Mouse (Mus musculus): Measurements from ENCODE around the gene Fat3. TPM values are rescaled to one million over a fixed set of nuclear protein-coding genes. Genes with fewer than 3 reads are reported as not detected.

The Fat3 gene
- 16.1 and 16.8 TPM in 2 replicates for polyA plus RNA-seq (2014; fragmentation: Nextera tagmentation; extraction: Ambion mirVana)

- no peaks in the 10 kb centered on the region for H3K36me3 ChIP-seq (ENCODE audit: control insufficient read depth, insufficient read depth, low read length)
- H3K27me3 ChIP-seq (ENCODE audit: control insufficient read depth, insufficient read depth, low read length), result no peaks in the 10 kb centered on the region
- H3K9ac ChIP-seq (ENCODE audit: low read length), result peak within 1 kb of the TSS; percentile 76
- under 1% methylated on average over 21 of the region's 21 CpGs for WGBS
- DNase-seq (ENCODE audit: low spot score), result peak; percentile 69
- peak; percentile 10 for ATAC-seq (ENCODE audit: insufficient read depth, low FRiP score, low TSS enrichment)
- H3K27ac ChIP-seq (ENCODE audit: low read depth, low read length), result peak within 1 kb of the TSS; percentile 62
- peak within 1 kb of the TSS; percentile 66 for H3K4me2 ChIP-seq (ENCODE audit: low read depth)
- H3K9me3 ChIP-seq (ENCODE audit: control insufficient read depth, low read length), result no peaks in the 10 kb centered on the region
- H3K4me3 ChIP-seq (ENCODE audit: low read depth, low read length), result peak within 1 kb of the TSS; percentile 68
- H3K4me1 ChIP-seq (ENCODE audit: control insufficient read depth, insufficient read depth, low read length), result peaks cover 5% of the 10 kb centered on the region; the same call in 1 of the 2 replicates
Measured at GRCm38 (mm10) chr9:16501186-16501711, at the start of gene Fat3. Fat3 (minus strand) TSS chr9:16501285.

- H3K4me3 ChIP-seq (ENCODE audit: low read depth, low read length), result no peak overlapping the region
- no peaks in the 10 kb centered on the region for H3K27me3 ChIP-seq (ENCODE audit: control insufficient read depth, insufficient read depth, low read length)
- no peak overlapping the region for H3K4me2 ChIP-seq (ENCODE audit: low read depth)
- H3K4me1 ChIP-seq (ENCODE audit: control insufficient read depth, insufficient read depth, low read length), result no peaks in the 10 kb centered on the region
- no peak overlapping the region for H3K9ac ChIP-seq (ENCODE audit: low read length)
- WGBS, result 42% methylated on average over 1 of the region's 1 CpGs
- no peaks in the 10 kb centered on the region for H3K36me3 ChIP-seq (ENCODE audit: control insufficient read depth, insufficient read depth, low read length)
- ATAC-seq (ENCODE audit: insufficient read depth, low FRiP score, low TSS enrichment) (no peak), DNase-seq (ENCODE audit: low spot score) (no peak)
- H3K9me3 ChIP-seq (ENCODE audit: control insufficient read depth, low read length), result no peaks in the 10 kb centered on the region
- H3K27ac ChIP-seq (ENCODE audit: low read depth, low read length), result no peak overlapping the region
Measured at GRCm38 (mm10) chr9:16532884-16533283, 31.8 kb upstream of the Fat3 start.

DNA sequence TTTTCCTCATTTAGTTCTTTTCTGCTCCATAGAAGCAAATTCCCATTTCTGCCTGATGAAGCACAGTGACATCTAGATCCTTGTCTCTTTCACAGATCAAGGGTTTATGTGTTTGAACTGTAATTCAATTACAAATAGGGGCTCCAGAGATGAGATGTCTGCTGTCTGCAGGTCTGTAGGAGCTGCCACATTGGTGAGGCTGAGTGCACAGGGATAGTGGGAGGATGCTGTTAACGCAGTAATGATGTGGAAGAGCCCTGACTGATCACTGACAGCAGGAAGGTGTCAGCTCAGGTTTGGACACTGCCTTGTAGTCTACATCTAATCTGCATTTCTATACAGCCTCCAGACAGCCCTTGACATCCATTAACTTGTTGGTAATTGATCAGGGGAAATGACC lies 16.5 kb upstream of the Fat3 start:
- no peak overlapping the region for H3K27ac ChIP-seq (ENCODE audit: low read depth, low read length)
- ATAC-seq (ENCODE audit: insufficient read depth, low FRiP score, low TSS enrichment), result no peak
- no peak overlapping the region for H3K4me3 ChIP-seq (ENCODE audit: low read depth, low read length)
- H3K36me3 ChIP-seq (ENCODE audit: control insufficient read depth, insufficient read depth, low read length), result no peaks in the 10 kb centered on the region
- DNase-seq (ENCODE audit: low spot score), result no peak
- no peaks in the 10 kb centered on the region for H3K9me3 ChIP-seq (ENCODE audit: control insufficient read depth, low read length)
- 57% methylated on average over 1 of the region's 1 CpGs for WGBS
- H3K4me1 ChIP-seq (ENCODE audit: control insufficient read depth, insufficient read depth, low read length), result no peaks in the 10 kb centered on the region
- H3K9ac ChIP-seq (ENCODE audit: low read length), result no peak overlapping the region
- no peak overlapping the region for H3K4me2 ChIP-seq (ENCODE audit: low read depth)
- no peaks in the 10 kb centered on the region for H3K27me3 ChIP-seq (ENCODE audit: control insufficient read depth, insufficient read depth, low read length)

GRCm38 (mm10) chr9:16512005-16512404 lies 10.9 kb upstream of the Fat3 start:
- Histone ChIP-seq H3K9me3 (ENCODE audit: control insufficient read depth, low read length) (no peaks in the 10 kb centered on the region), H3K4me2 (ENCODE audit: low read depth) (no peak overlapping the region), H3K36me3 (ENCODE audit: control insufficient read depth, insufficient read depth, low read length) (no peaks in the 10 kb centered on the region), H3K4me1 (ENCODE audit: control insufficient read depth, insufficient read depth, low read length) (no peaks in the 10 kb centered on the region), H3K9ac (ENCODE audit: low read length) (no peak overlapping the region), H3K27ac (ENCODE audit: low read depth, low read length) (no peak overlapping the region), H3K4me3 (ENCODE audit: low read depth, low read length) (no peak overlapping the region), H3K27me3 (ENCODE audit: control insufficient read depth, insufficient read depth, low read length) (no peaks in the 10 kb centered on the region)
- ATAC-seq (ENCODE audit: insufficient read depth, low FRiP score, low TSS enrichment), result no peak
- DNase-seq (ENCODE audit: low spot score), result no peak
- WGBS, result 6% methylated on average over 1 of the region's 1 CpGs

DNA sequence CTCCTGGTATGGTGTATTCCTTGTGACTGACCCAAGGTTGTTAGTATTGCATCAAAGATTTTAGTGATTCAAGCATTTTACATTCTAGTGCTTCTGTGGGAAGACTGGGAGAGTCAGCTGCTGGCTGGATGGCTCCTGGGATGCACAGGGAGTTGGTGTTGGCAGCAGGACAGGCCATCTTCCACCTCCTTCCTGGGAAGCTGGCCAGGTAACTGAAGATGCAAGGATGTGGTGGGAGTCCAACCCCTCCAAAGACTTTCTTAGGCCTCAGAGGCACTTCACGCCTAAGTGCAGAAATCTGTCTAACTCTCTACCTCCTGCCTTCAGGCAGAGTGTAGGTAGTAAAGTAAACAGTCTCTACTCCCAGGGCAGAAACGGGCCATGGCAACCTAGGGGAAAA lies 2.7 kb upstream of the Fat3 start:
- Histone ChIP-seq H3K4me3 (ENCODE audit: low read depth, low read length) (no peak overlapping the region), H3K9me3 (ENCODE audit: control insufficient read depth, low read length) (no peaks in the 10 kb centered on the region), H3K27me3 (ENCODE audit: control insufficient read depth, insufficient read depth, low read length) (no peaks in the 10 kb centered on the region), H3K9ac (ENCODE audit: low read length) (no peak overlapping the region), H3K4me2 (ENCODE audit: low read depth) (no peak overlapping the region), H3K27ac (ENCODE audit: low read depth, low read length) (no peak overlapping the region), H3K36me3 (ENCODE audit: control insufficient read depth, insufficient read depth, low read length) (no peaks in the 10 kb centered on the region), H3K4me1 (ENCODE audit: control insufficient read depth, insufficient read depth, low read length) (peaks cover 5% of the 10 kb centered on the region; the same call in 1 of the 2 replicates)
- ATAC-seq (ENCODE audit: insufficient read depth, low FRiP score, low TSS enrichment), result no peak
- DNase-seq (ENCODE audit: low spot score), result no peak
- 53% methylated on average over 2 of the region's 2 CpGs for WGBS

DNA sequence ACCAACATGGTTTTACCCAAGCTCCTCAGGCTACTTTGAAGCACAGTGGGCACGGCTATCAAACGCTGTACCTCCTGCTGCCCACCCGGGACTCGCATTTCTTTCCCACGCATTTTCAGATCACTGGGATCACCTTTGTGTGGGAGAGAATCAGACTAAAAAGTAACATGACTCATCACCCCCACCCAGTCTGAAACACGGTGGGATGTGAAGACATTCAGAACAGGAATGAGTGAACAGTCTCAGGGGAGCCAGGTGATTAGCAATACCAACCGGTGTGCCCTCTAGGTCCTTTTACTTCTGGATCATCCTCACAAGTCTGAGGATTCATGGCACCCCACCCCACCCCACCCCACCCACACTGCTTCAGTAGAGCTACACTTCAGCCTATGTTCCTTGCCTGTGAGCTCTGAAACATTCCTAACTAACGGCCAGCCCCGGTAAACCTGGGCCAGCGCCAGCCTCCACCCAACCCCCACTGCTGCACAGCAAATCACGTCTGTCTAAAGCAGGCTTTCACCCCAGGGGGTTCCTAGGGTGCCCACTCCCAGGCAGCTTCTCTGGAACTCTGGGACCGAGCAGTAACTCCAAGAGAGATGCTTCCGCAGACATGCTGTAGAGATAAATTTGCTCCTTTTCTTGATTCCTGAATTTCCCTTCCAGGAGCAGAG lies 1.7 kb upstream of the Fat3 start:
- ATAC-seq (ENCODE audit: insufficient read depth, low FRiP score, low TSS enrichment), result no peak

DNA sequence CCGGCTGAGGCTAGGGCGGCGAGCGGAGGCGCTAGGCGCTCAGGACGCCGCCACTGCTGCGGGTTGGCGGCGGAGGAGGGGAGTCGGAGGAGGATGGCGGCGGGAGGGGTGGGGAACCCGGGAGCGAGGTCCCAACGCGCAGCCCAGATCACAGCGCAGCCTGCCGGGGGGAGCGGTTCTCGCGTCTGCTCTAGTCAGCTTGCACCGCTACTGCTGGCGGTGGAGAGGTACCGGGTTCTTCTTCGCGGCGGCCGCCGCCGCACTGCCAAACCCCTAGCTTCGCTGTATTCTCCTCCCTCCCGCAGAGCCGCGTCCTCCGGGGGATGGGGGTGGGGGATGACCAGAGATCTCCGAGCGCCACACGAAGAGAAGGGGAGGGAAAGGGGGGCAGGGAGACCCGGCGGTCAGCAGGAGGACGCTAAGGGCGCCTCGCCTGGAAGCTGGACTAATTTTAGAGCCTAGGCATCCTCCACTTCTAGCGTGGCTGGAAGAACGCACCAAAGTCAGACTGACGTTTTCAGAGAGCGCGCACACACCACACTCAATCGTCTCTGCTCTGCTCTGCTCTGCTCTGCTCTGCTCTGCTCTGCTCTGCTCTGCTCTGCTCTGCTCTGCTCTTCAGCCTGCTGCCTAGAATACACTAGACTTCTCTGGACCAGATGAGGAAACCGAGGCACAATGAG lies 1.0 kb upstream of the Fat3 start:
- under 1% methylated on average over 39 of the region's 52 CpGs for WGBS
- DNase-seq (ENCODE audit: low spot score), result peak; percentile 90

More for the DNA sequence above, 1.7 kb upstream of the Fat3 start:
- no peak for DNase-seq (ENCODE audit: low spot score)
- 10% methylated on average over 13 of the region's 13 CpGs for WGBS
- Histone ChIP-seq H3K4me2 (ENCODE audit: low read depth) (peak overlapping the region; percentile 66), H3K4me3 (ENCODE audit: low read depth, low read length) (peak overlapping the region; percentile 68), H3K4me1 (ENCODE audit: control insufficient read depth, insufficient read depth, low read length) (peaks cover 5% of the 10 kb centered on the region; the same call in 1 of the 2 replicates), H3K9me3 (ENCODE audit: control insufficient read depth, low read length) (no peaks in the 10 kb centered on the region), H3K36me3 (ENCODE audit: control insufficient read depth, insufficient read depth, low read length) (no peaks in the 10 kb centered on the region), H3K27ac (ENCODE audit: low read depth, low read length) (no peak overlapping the region), H3K27me3 (ENCODE audit: control insufficient read depth, insufficient read depth, low read length) (no peaks in the 10 kb centered on the region), H3K9ac (ENCODE audit: low read length) (peak overlapping the region; percentile 76)

GRCm38 (mm10) chr9:16500382-16501185 lies 501 bp downstream of the Fat3 start:
- Histone ChIP-seq H3K4me3 (ENCODE audit: low read depth, low read length) (peak overlapping the region; percentile 68), H3K4me1 (ENCODE audit: control insufficient read depth, insufficient read depth, low read length) (peaks cover 5% of the 10 kb centered on the region; the same call in 1 of the 2 replicates), H3K4me2 (ENCODE audit: low read depth) (peak overlapping the region; percentile 66), H3K9me3 (ENCODE audit: control insufficient read depth, low read length) (no peaks in the 10 kb centered on the region), H3K9ac (ENCODE audit: low read length) (peak overlapping the region; percentile 76), H3K27ac (ENCODE audit: low read depth, low read length) (peak overlapping the region; percentile 62), H3K36me3 (ENCODE audit: control insufficient read depth, insufficient read depth, low read length) (no peaks in the 10 kb centered on the region), H3K27me3 (ENCODE audit: control insufficient read depth, insufficient read depth, low read length) (no peaks in the 10 kb centered on the region)
- ATAC-seq (ENCODE audit: insufficient read depth, low FRiP score, low TSS enrichment) (peak; percentile 49), DNase-seq (ENCODE audit: low spot score) (peak; percentile 84)
- WGBS, result under 1% methylated on average over 41 of the region's 41 CpGs

More for the DNA sequence above, 1.0 kb upstream of the Fat3 start:
- H3K36me3 ChIP-seq (ENCODE audit: control insufficient read depth, insufficient read depth, low read length), result no peaks in the 10 kb centered on the region
- no peaks in the 10 kb centered on the region for H3K9me3 ChIP-seq (ENCODE audit: control insufficient read depth, low read length)
- H3K9ac ChIP-seq (ENCODE audit: low read length), result peak overlapping the region; percentile 76
- H3K4me3 ChIP-seq (ENCODE audit: low read depth, low read length), result peak overlapping the region; percentile 68
- peaks cover 5% of the 10 kb centered on the region; the same call in 1 of the 2 replicates for H3K4me1 ChIP-seq (ENCODE audit: control insufficient read depth, insufficient read depth, low read length)
- H3K27me3 ChIP-seq (ENCODE audit: control insufficient read depth, insufficient read depth, low read length), result no peaks in the 10 kb centered on the region
- ATAC-seq (ENCODE audit: insufficient read depth, low FRiP score, low TSS enrichment), result peak; percentile 79
- peak overlapping the region; percentile 60 for H3K27ac ChIP-seq (ENCODE audit: low read depth, low read length)
- H3K4me2 ChIP-seq (ENCODE audit: low read depth), result peak overlapping the region; percentile 66

All from neural tube, embryonic 11.5 days (tissue).